Mouse (Mus musculus): Measurements from ENCODE around the gene Mbnl2. TPM values are rescaled to one million over a fixed set of nuclear protein-coding genes. Genes with fewer than 3 reads are reported as not detected.
A peak's percentile ranks its signal among the peaks of the same experiment; 100 is the strongest.

Mbnl2 gene
- polyA plus RNA-seq, 1 experiment from 2014 or later = 62.1 TPM

GRCm38 (mm10) chr14:120368456-120368855 is 93.0 kb downstream of the Mbnl2 start:
- Histone ChIP-seq H3K36me3 (ENCODE audit: control insufficient read depth, insufficient read depth, low read length) (no peaks in the 10 kb centered on the region), H3K4me1 (ENCODE audit: control insufficient read depth, insufficient read depth, low read length) (peaks cover 15% of the 10 kb centered on the region), H3K4me2 (ENCODE audit: low read depth, severe bottlenecking) (no peak overlapping the region), H3K9ac (ENCODE audit: low read length) (no peak overlapping the region), H3K27me3 (ENCODE audit: control insufficient read depth, insufficient read depth, low read length) (no peaks in the 10 kb centered on the region), H3K27ac (replicated peaks; ENCODE audit: low read depth, low read length) (no peak overlapping the region), H3K4me3 (ENCODE audit: low read depth, low read length) (no peak overlapping the region), H3K9me3 (ENCODE audit: control insufficient read depth, low read length) (no peaks in the 10 kb centered on the region)
- DNase-seq (ENCODE audit: low spot score) (no peak), ATAC-seq (ENCODE audit: insufficient number of reproducible peaks, low FRiP score, low TSS enrichment, low read depth) (no peak)
- 64% methylated on average over 5 of the region's 5 CpGs for WGBS

- Histone ChIP-seq H3K27ac (replicated peaks; ENCODE audit: low read depth, low read length) (no peak overlapping the region), H3K9me3 (ENCODE audit: control insufficient read depth, low read length) (no peaks in the 10 kb centered on the region), H3K4me3 (ENCODE audit: low read depth, low read length) (no peak overlapping the region), H3K4me2 (ENCODE audit: low read depth, severe bottlenecking) (no peak overlapping the region), H3K9ac (ENCODE audit: low read length) (no peak overlapping the region), H3K27me3 (ENCODE audit: control insufficient read depth, insufficient read depth, low read length) (no peaks in the 10 kb centered on the region), H3K4me1 (ENCODE audit: control insufficient read depth, insufficient read depth, low read length) (peaks cover 15% of the 10 kb centered on the region), H3K36me3 (ENCODE audit: control insufficient read depth, insufficient read depth, low read length) (no peaks in the 10 kb centered on the region)
- ATAC-seq (ENCODE audit: insufficient number of reproducible peaks, low FRiP score, low TSS enrichment, low read depth) = peak; percentile 69; the same call in 1 of the 2 replicates
- DNase-seq (ENCODE audit: low spot score) = no peak
- 39% methylated on average over 8 of the region's 8 CpGs for WGBS
Measured at GRCm38 (mm10) chr14:120368914-120369391, 93.5 kb downstream of the Mbnl2 start.

- no peak for ATAC-seq (ENCODE audit: insufficient number of reproducible peaks, low FRiP score, low TSS enrichment, low read depth)
- H3K4me1 ChIP-seq (ENCODE audit: control insufficient read depth, insufficient read depth, low read length) = peaks cover 15% of the 10 kb centered on the region
- no peaks in the 10 kb centered on the region for H3K36me3 ChIP-seq (ENCODE audit: control insufficient read depth, insufficient read depth, low read length)
- no peak overlapping the region for H3K27ac ChIP-seq (replicated peaks; ENCODE audit: low read depth, low read length)
- no peak overlapping the region for H3K4me2 ChIP-seq (ENCODE audit: low read depth, severe bottlenecking)
- no peak overlapping the region for H3K4me3 ChIP-seq (ENCODE audit: low read depth, low read length)
- DNase-seq (ENCODE audit: low spot score) = no peak
- H3K9me3 ChIP-seq (ENCODE audit: control insufficient read depth, low read length) = no peaks in the 10 kb centered on the region
- WGBS = 79% methylated on average over 14 of the region's 14 CpGs
- H3K27me3 ChIP-seq (ENCODE audit: control insufficient read depth, insufficient read depth, low read length) = no peaks in the 10 kb centered on the region
- no peak overlapping the region for H3K9ac ChIP-seq (ENCODE audit: low read length)
Measured at GRCm38 (mm10) chr14:120370044-120370443, 94.6 kb downstream of the Mbnl2 start.

- 82% methylated on average over 11 of the region's 11 CpGs for WGBS
- Histone ChIP-seq H3K4me2 (ENCODE audit: low read depth, severe bottlenecking) (no peak overlapping the region), H3K27me3 (ENCODE audit: control insufficient read depth, insufficient read depth, low read length) (no peaks in the 10 kb centered on the region), H3K27ac (replicated peaks; ENCODE audit: low read depth, low read length) (no peak overlapping the region), H3K4me1 (ENCODE audit: control insufficient read depth, insufficient read depth, low read length) (peaks cover 15% of the 10 kb centered on the region), H3K9me3 (ENCODE audit: control insufficient read depth, low read length) (no peaks in the 10 kb centered on the region), H3K9ac (ENCODE audit: low read length) (no peak overlapping the region), H3K36me3 (ENCODE audit: control insufficient read depth, insufficient read depth, low read length) (no peaks in the 10 kb centered on the region), H3K4me3 (ENCODE audit: low read depth, low read length) (no peak overlapping the region)
- no peak for DNase-seq (ENCODE audit: low spot score)
- no peak for ATAC-seq (ENCODE audit: insufficient number of reproducible peaks, low FRiP score, low TSS enrichment, low read depth)
Measured at GRCm38 (mm10) chr14:120370631-120371030, 95.2 kb downstream of the Mbnl2 start.

- DNase-seq (ENCODE audit: low spot score) (no peak), ATAC-seq (ENCODE audit: insufficient number of reproducible peaks, low FRiP score, low TSS enrichment, low read depth) (no peak)
- WGBS = 84% methylated on average over 5 of the region's 5 CpGs
- Histone ChIP-seq H3K27me3 (ENCODE audit: control insufficient read depth, insufficient read depth, low read length) (no peaks in the 10 kb centered on the region), H3K4me2 (ENCODE audit: low read depth, severe bottlenecking) (no peak overlapping the region), H3K9ac (ENCODE audit: low read length) (no peak overlapping the region), H3K4me1 (ENCODE audit: control insufficient read depth, insufficient read depth, low read length) (peaks cover 15% of the 10 kb centered on the region), H3K9me3 (ENCODE audit: control insufficient read depth, low read length) (no peaks in the 10 kb centered on the region), H3K36me3 (ENCODE audit: control insufficient read depth, insufficient read depth, low read length) (no peaks in the 10 kb centered on the region), H3K27ac (replicated peaks; ENCODE audit: low read depth, low read length) (no peak overlapping the region), H3K4me3 (ENCODE audit: low read depth, low read length) (no peak overlapping the region)
Measured at GRCm38 (mm10) chr14:120371174-120371573, 95.7 kb downstream of the Mbnl2 start.

- Histone ChIP-seq H3K9me3 (ENCODE audit: control insufficient read depth, low read length) (no peaks in the 10 kb centered on the region), H3K27me3 (ENCODE audit: control insufficient read depth, insufficient read depth, low read length) (no peaks in the 10 kb centered on the region), H3K4me2 (ENCODE audit: low read depth, severe bottlenecking) (no peak overlapping the region), H3K4me1 (ENCODE audit: control insufficient read depth, insufficient read depth, low read length) (peaks cover 23% of the 10 kb centered on the region), H3K9ac (ENCODE audit: low read length) (no peak overlapping the region), H3K36me3 (ENCODE audit: control insufficient read depth, insufficient read depth, low read length) (no peaks in the 10 kb centered on the region), H3K27ac (replicated peaks; ENCODE audit: low read depth, low read length) (no peak overlapping the region), H3K4me3 (ENCODE audit: low read depth, low read length) (no peak overlapping the region)
- 66% methylated on average over 11 of the region's 11 CpGs for WGBS
- no peak for ATAC-seq (ENCODE audit: insufficient number of reproducible peaks, low FRiP score, low TSS enrichment, low read depth)
- no peak for DNase-seq (ENCODE audit: low spot score)
Measured at GRCm38 (mm10) chr14:120373026-120374024, 97.9 kb downstream of the Mbnl2 start.

- no peak overlapping the region for H3K27ac ChIP-seq (replicated peaks; ENCODE audit: low read depth, low read length)
- DNase-seq (ENCODE audit: low spot score) (no peak), ATAC-seq (ENCODE audit: insufficient number of reproducible peaks, low FRiP score, low TSS enrichment, low read depth) (no peak)
- no peaks in the 10 kb centered on the region for H3K27me3 ChIP-seq (ENCODE audit: control insufficient read depth, insufficient read depth, low read length)
- no peak overlapping the region for H3K4me3 ChIP-seq (ENCODE audit: low read depth, low read length)
- H3K9ac ChIP-seq (ENCODE audit: low read length) = no peak overlapping the region
- no peaks in the 10 kb centered on the region for H3K9me3 ChIP-seq (ENCODE audit: control insufficient read depth, low read length)
- 97% methylated on average over 14 of the region's 14 CpGs for WGBS
- H3K4me1 ChIP-seq (ENCODE audit: control insufficient read depth, insufficient read depth, low read length) = peaks cover 12% of the 10 kb centered on the region
- no peaks in the 10 kb centered on the region for H3K36me3 ChIP-seq (ENCODE audit: control insufficient read depth, insufficient read depth, low read length)
- H3K4me2 ChIP-seq (ENCODE audit: low read depth, severe bottlenecking) = no peak overlapping the region
Measured at GRCm38 (mm10) chr14:120374786-120375185, 99.3 kb downstream of the Mbnl2 start.

GRCm38 (mm10) chr14:120377192-120377591 is 101.7 kb downstream of the Mbnl2 start:
- Histone ChIP-seq H3K9me3 (ENCODE audit: control insufficient read depth, low read length) (no peaks in the 10 kb centered on the region), H3K4me2 (ENCODE audit: low read depth, severe bottlenecking) (no peak overlapping the region), H3K9ac (ENCODE audit: low read length) (no peak overlapping the region), H3K4me1 (ENCODE audit: control insufficient read depth, insufficient read depth, low read length) (peaks cover 12% of the 10 kb centered on the region), H3K27ac (replicated peaks; ENCODE audit: low read depth, low read length) (no peak overlapping the region), H3K27me3 (ENCODE audit: control insufficient read depth, insufficient read depth, low read length) (no peaks in the 10 kb centered on the region), H3K4me3 (ENCODE audit: low read depth, low read length) (no peak overlapping the region), H3K36me3 (ENCODE audit: control insufficient read depth, insufficient read depth, low read length) (peaks cover 2% of the 10 kb centered on the region; the same call in 1 of the 2 replicates)
- no peak for DNase-seq (ENCODE audit: low spot score)
- ATAC-seq (ENCODE audit: insufficient number of reproducible peaks, low FRiP score, low TSS enrichment, low read depth) = no peak
- 85% methylated on average over 4 of the region's 4 CpGs for WGBS

Data from limb, embryonic 11.5 days (tissue).